Mouse (Mus musculus): ENCODE data around the gene Sema6b.

Gene Sema6b

GRCm38 (mm10) chr17:56098180-56098579 is 42.0 kb downstream of the Sema6b start:
- no peak for DNase-seq (ENCODE audit: low read depth in 2 of 2, low spot score in 2 of 2)

GRCm38 (mm10) chr17:56096883-56097282 is 43.3 kb downstream of the Sema6b start:
- no peak for DNase-seq (ENCODE audit: low read depth in 2 of 2, low spot score in 2 of 2)

- DNase-seq (ENCODE audit: low read depth in 2 of 2, low spot score in 2 of 2) = no peak
These were observed 47.3 kb downstream of the Sema6b start for GRCm38 (mm10) chr17:56092794-56093193.

DNA sequence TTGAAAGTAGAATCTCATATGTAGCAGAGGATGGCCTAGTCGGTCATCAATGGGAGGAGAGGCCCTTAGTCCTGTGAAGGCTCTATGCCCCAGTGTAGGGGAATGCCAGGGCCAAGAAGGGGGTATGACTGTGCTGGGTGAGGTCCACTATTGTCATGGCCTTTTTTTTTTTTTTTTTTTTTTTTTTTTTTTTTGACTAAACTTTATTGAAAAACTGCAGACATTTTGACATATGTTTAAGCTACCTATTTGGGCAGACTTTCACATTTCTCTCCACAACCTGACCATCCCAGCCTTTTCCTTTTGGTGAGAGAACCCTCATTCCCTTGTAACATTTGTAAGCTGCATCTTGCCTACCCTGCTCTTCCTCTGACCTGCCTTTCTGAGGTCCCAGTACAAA is 47.8 kb downstream of the Sema6b start:
- DNase-seq (ENCODE audit: low read depth in 2 of 2, low spot score in 2 of 2) = no peak

- no peak for DNase-seq (ENCODE audit: low read depth in 2 of 2, low spot score in 2 of 2)
These were observed 59.2 kb downstream of the Sema6b start for GRCm38 (mm10) chr17:56080781-56081585.

DNA sequence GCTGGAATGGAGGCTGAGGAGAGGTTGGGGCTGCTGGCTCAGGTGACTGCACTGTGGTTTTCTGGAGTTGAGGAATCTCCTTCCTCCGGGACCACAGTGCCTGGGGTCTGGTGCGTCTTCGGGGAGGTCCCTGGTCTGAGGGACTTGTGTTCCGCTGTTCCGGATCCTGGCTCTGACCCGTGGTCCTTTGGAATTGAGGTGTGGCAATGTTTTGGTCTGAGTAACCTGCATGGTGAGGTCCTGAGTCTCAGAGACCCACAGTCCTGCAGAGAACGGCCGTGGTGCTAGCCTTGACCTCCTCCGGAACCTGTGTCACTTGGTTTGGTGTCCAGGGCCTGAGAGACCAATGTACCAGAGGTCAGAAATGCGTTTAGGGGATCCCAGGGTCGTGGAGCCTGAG is 60.2 kb downstream of the Sema6b start:
- DNase-seq (ENCODE audit: low read depth in 2 of 2, low spot score in 2 of 2) = no peak

GRCm38 (mm10) chr17:56078880-56079795 is 61.0 kb downstream of the Sema6b start, which contains the start of gene Hdgfl2:
TSS of gene Hdgfl2 (plus strand) at chr17:56079634.
- DNase-seq (ENCODE audit: low read depth in 2 of 2, low spot score in 2 of 2) = peak; percentile 99

- peak in 1 of 2 experiments; percentile 5 for DNase-seq (ENCODE audit: low read depth in 2 of 2, low spot score in 2 of 2)
These were observed 61.8 kb downstream of the Sema6b start for GRCm38 (mm10) chr17:56078361-56078760.

GRCm38 (mm10) chr17:56077523-56077922 is 62.6 kb downstream of the Sema6b start:
- no peak for DNase-seq (ENCODE audit: low read depth in 2 of 2, low spot score in 2 of 2)

- peak; percentile 96 for DNase-seq (ENCODE audit: low read depth in 2 of 2, low spot score in 2 of 2)
These were observed 65.3 kb downstream of the Sema6b start, which contains the start of gene Ubxn6 for GRCm38 (mm10) chr17:56074827-56075208. TSS of gene Ubxn6 (minus strand) at chr17:56075028.

DNA sequence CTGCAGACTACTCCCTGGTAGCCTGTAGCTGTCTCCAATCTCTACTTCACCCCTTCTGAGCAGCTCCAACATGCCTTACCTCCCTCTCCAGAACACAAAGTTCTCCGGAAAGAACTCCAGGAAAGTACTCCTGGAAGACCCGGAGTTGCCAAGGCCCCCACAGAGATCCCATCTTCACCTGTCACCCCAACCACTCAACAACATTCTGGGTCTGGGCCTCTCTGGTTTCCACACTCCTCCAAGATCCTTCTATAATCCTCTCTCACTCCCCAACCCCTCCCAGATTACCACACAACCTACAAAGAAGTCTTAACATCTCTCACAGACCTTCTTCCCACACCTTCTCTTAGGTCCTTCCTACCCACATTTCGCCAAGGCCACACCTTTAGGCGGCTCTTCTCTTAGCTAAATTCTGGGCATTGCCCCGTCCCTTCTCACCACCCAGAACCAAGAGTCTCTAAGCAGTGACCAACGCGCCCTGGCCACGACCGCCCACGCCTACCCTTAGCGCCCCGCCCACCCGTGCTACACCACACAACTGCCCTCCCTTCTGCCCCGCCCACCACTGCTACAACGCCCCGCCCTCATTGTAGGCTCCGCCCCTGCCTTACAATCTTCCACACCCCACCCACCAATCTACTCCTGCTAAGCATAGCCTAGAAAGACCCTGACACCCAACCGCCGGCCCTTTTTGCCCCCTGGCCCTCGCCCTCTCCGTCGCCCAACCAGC is 65.9 kb downstream of the Sema6b start:
- peak in 1 of 2 experiments; percentile 80 for DNase-seq (ENCODE audit: low read depth in 2 of 2, low spot score in 2 of 2)

Data from CD8-positive naive resting alpha-beta T cell, adult 2 months (primary cell).